Mouse (Mus musculus) CH12F3 (cell line): ENCODE measurements around the gene Ovch2.
"Not testable (repeated sequence)": the region's sequence is repeated elsewhere in the genome, so short reads cannot be mapped to it uniquely, and the experiment has no call there.

ENCODE experiments used
- in situ Hi-C: fragments of 300-500 bp; cut with MboI; formaldehyde crosslinking; loops from 2 replicates; pipeline ENCODE4 v1.14.3; 2020; ENCODE audit warnings: low sequenced_read_pairs

The Ovch2 gene

DNA sequence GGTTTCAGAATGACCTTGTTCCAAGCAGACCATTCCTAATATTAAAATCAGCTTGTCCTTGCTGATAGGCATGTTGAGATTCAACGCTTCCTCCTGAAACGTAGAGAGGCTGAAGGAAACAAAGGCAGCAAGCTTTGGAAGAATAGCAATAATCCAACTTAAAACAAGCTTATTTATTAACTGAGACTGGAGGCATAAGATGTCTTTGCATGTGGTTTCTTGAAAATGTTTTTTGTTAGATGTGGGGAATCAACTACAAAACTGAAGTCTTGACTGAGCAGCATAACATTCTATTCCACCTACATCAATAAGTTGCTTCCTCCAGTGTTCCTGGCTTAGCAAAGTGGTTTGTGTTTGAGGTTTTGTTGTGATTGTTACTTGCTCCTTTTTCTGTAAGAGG lies at the start of gene Ovch2:
Gene Ovch2, minus strand, starts transcription at position 101 of the 400 bp plus-strand sequence.
- in situ Hi-C loops = no loop called here

DNA sequence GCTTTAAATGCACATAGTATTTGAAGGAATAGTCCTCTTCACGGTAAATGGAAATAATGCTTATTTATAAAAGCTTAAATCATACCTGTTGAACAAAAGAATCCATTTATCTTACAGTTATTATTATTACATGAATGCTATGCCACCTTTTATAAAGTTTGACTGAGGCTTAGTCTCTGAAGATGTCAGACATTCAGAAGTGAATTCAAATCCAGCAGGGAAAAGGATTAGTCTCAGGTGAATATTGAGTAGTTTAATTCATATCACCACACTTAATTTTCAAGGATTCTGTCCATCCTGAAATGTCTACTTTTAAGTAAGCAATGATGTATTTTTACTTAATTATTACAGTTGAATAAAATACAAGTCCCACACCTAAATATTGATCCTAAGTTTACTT lies 46.4 kb upstream of the Ovch2 start, which contains the start of gene Olfr470:
Gene Olfr470, minus strand, starts transcription at position 101 of the 400 bp plus-strand sequence.
- in situ Hi-C loops = not testable (repeated sequence)

DNA sequence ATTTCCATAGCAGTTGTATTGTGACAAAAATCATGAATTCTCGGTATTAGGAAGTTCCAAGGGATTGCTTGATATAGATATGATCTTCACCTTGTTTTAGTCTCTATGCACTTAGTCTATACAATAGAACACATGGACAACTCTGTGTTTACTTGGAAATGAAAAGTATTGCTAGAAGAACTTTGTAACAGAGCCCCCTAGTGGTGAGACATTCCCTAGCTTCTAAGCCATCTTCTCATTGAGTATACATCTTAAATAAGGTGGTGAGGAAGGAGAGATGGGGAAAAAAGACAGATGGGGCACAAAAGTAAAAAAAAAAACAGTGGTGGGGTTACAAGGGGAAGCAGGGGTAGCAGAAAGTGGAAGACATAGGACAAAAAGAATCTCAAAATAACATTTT lies 40.7 kb upstream of the Ovch2 start:
- in situ Hi-C loops = no loop called here

DNA sequence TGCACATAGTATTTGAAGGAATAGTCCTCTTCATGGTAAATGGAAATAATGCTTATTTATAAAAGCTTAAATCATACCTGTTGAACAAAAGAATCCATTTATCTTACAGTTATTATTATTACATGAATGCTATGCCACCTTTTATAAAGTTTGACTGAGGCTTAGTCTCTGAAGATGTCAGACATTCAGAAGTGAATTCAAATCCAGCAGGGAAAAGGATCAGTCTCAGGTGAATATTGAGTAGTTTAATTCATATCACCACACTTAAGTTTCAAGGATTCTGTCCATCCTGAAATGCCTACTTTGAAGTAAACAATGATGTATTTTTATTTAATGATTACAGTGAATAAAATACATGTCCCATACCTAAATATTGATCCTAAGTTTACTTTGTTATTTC lies 24.4 kb upstream of the Ovch2 start, which contains the start of gene Olfr469:
Gene Olfr469, minus strand, starts transcription at position 101 of the 400 bp plus-strand sequence.
- in situ Hi-C loops = not testable (repeated sequence)

DNA sequence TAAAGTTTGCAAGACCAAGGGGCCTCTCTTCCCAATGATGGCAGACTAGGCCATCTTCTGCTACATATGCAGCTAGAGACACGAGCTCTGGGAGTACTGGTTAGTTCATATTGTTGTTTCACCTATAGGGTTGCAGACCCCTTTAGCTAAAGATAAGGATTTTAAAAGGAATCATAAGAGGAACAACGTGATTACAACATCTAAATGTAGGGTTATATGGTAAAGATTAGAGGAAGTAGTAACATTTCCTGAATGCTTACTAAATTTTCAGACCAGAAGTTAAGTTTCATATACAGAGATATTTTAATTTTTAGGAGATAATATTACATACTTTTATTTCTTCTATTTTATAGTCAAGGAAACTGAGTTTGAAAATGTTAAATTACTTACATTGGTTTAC lies 22.9 kb upstream of the Ovch2 start:
- in situ Hi-C loops = not testable (repeated sequence)

DNA sequence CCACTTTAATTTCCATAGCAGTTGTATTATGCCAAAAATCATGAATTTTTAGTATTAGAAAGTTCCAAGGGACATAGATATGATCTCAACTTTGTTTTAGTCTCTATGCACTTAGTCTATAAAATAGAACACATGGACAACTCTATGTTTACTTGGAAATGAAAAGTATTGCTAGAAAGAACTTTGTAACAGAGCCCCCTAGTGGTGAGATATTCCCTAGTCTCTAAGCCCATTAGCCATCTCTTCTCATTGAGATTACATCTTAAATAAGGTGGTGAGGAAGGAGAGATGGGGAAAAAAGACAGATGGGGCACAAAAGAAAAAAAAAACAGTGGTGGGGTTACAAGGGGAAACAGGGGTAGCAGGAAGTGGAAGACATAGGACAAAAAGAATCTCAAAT lies 18.4 kb upstream of the Ovch2 start:
- in situ Hi-C loops = no loop called here

DNA sequence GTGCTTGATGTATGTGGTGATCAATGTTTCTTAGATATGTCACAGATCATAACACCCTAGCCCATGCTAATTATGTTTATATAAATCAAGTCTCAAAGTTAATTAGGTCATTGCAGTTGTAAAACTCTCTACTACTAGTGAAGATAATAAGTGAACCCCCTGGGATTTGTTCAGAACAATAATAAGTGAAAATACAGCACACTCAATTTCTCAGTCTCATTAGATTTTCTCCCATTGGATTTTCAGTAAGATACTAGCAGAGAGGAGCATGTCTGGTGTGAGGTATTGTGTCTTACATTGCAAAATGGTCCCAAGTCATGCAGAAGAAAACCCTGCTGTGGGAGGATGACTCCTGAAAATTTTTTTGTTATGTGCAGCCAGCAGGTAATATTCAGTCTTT lies 11.0 kb upstream of the Ovch2 start, which contains the start of gene Olfr467:
Gene Olfr467, plus strand, starts transcription at position 301 of the 400 bp plus-strand sequence.
- in situ Hi-C loops = no loop called here

DNA sequence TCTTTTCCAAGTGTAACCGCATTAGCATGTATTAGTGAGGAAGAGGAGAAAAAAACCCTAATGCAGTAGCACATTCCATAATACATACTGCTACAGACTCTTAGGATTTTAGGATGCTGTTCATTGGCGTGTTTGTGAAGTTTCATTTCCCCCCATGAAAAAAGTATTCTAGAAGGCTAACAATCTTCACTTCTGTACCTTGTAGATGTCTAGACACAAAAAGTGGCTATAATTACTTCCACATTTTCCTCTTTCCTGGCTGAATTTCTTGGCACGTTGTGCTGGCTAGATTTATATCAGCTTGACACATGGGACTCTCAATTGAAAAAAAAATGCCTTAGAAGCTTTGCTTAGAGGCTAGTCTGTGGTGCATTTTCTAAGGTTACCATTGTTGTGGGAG lies 1.1 kb upstream of the Ovch2 start:
- in situ Hi-C loops = no loop called here

DNA sequence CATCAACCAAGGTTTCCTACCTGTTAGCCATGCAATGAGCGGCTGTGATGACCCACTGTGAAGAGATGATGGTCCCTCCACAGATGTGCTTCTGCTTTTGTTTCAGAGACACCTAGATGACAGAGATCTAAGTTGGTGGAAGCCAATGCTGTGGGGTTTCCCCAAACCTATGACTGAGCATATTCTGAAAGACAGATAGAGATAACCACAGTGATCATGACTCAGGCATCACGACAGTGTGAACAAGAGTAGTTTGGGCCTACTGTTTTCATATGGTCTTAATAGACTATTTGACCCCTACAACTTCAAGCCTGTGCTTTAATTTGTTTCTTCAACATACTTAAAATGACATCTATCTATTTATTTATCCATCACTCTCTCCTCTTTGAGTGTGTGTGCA lies 4.5 kb downstream of the Ovch2 start:
- in situ Hi-C loops = no loop called here

DNA sequence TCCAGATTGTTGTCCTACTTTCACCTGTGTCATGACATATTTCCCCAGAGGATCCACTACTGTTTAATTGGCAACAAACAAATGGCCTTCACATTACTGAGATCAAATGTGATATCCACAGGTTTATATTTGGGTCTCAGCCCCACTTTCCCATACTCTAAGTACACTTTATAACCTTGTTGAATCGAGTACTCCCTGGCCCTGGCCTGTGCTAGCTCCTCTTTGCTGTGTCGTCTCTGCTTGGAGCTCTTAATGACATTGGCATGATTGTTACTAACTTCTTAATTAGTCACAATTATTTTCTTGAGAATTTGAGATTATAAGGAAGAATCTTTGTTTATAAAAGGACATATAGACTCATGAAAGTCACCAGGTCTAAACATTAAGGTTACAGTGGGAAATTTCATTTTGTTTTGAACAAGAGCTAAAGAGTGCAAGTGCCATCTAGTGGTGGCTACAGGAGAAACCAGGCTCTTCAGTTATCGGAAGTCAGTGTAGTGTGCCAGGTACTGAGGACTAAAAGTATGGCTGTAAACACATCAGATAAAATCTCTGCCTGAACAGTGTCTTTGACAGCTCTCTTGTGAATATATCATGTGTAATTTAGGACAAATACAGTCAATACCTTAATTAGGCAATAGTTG lies 12.9 kb downstream of the Ovch2 start:
- in situ Hi-C loops = no loop called here

DNA sequence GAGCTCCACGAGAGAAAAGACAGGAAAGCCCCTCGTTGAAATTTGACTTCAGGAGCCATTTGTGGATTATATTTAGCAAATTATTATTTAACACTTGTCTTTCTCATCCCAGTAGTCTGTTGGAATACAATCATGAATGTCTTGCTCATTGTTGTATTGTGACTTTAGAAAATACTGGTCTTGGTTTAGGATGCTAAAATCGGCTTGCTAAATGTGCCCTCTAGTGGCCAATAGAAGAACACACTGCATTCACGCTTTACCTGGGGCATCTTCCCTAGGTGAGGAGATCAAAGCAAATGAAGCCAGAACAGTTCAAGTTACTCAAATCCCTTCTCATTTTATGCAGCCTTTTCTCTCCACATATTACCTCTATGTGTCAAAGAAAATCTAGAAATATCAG lies 21.4 kb downstream of the Ovch2 start:
- in situ Hi-C loops = no loop called here

DNA sequence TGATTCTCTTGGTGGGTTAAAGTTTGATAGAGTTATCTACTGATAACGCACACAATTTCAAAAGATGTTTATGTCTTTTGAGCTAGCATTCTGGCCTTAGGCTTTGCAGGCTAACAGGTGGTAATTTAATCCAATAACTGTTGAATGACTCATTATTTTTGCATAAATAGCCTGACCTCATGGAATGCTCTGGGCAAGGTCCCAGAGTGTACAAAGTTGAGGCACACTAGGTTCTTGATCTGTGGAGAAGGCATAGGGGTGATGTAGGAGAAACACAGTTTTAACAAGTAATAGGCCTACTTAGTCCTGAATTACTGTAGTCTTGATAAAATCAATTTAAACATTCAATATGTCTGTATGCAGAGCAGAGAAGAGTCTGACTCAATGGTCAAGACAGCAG lies 22.8 kb downstream of the Ovch2 start:
- in situ Hi-C loops = no loop called here

DNA sequence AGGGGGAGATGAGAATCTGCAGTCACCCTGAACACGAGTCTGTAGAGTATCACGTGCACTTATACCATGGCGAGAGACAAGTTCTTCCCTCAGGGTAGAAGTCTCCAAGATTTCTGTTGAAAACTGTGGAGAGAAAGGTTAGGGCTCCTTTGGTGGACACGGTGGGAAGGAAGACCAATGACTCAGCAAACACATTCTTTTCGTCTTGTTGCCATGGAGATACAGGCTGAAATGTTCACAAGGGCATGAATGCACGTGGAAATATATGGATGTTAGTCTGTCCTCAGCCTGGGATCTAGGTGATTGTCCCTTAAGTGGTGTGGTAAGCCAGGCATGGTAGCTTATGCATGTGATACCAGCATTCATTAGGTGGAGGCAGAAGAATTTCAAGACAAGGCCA lies 30.2 kb downstream of the Ovch2 start:
- in situ Hi-C loops = loop anchor here (25.0 kb wide), 1 partner anchor 559 kb away; the partner anchor contains the start of gene Rbmxl2

DNA sequence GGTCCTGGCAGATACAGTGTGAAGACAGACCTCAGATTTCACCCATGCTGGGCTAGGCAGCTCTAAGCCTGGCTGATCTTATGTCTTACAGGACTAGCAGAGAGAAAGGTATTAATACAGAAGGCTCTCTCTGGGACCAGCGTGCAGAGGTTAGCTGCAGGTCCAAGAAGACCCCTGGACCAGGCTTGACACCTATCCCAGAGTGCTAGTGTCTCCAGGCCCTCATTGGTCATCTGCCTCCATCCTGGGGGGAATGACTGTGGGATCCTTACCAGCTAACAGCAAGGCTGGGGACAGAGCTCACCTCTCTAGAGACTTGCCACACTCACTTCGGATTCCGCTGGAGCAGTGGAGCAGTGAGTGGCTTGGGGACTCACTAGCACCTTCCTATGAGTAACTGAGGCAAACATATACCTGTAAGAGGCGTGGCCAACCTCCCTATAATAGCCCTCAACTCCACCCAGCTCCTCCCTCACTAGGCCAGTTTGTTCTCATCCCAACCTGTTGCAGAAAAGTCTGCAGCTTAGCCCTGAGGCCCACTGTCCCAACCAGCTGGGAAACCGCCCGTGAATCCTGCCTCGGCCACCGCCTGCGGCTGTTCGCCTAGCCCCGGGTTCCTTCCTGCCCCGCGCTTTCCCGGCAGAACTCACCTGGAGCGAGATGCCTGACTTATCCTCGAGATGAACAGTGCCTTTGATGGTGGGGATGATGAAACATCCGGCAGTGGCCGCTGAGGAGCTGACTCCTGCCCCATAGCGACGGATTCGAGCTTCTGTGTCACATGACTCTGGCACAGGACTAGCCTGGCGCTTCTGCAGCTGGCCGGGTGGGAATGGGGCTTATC lies 43.5 kb downstream of the Ovch2 start, which contains the start of gene Cyb5r2:
Gene Cyb5r2, minus strand, starts transcription at position 725 of the 844 bp plus-strand sequence.
- in situ Hi-C loops = loop anchor here (25.0 kb wide), 1 partner anchor 545 kb away; the partner anchor contains the start of gene Rbmxl2

DNA sequence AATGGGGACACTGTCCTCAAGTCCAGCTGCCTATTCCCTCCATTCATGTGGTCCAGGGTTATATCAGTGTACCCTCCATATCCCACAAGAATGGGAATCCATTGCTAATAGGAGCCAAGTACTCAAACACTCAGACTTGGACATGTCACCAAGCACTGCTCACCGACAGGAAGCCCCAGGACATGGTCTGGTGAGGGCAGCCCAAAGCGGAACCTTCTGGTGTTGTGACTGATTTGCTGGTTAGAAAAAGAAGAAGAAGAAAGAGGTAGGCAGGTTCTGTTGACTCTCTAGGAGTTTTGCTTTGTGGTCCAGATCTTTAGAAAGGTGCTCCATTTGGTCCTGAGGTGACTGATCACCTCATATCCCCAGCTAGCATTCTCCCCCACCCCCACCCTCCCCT lies 44.3 kb downstream of the Ovch2 start:
- in situ Hi-C loops = loop anchor here (25.0 kb wide), 1 partner anchor 544 kb away; the partner anchor contains the start of gene Rbmxl2

DNA sequence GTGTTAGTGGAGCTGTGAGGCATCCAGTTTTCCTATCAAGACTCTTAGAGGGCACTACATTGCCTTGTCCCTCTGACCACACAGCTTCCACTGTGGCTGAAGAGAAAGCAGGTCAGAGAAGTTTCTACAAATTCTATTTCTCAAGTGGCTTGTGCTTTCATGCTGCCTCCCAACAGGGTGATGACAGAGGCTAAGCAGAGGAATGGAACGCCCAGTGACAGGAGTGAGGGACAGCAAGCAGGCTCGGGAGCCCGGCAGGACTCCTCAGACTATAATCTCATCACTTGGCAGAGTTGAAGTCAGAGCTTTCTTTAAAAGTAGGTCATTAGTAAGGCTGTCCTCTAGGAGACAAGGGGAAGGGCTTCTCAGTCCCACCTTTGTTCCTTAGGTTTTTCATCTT lies 45.1 kb downstream of the Ovch2 start:
- in situ Hi-C loops = loop anchor here (25.0 kb wide), 1 partner anchor 544 kb away; the partner anchor contains the start of gene Rbmxl2

DNA sequence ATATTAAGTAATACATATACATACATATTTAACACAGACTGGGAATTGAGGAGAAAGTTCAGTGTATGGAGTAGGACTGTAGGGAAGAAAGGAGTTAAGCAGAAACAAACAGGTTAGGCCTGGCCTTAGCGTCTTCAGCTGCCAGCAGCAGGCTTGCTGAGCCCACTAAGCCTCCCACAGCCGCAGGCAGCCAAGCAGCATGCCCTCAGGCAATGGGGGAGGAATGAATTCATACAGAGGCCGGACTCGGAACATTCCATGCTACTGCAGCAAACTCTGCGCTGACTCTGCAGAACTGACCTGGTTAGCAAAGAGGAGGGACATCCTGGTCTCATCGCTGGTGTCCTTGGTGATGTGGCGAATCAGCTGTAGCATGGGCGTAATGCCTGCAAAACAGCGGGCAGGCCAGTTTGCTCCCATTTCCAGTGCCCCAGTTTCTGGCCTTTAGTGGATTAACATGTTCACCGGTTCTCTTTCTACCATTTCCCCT lies 48.9 kb downstream of the Ovch2 start:
- in situ Hi-C loops = loop anchor here (25.0 kb wide), 1 partner anchor 540 kb away; the partner anchor contains the start of gene Rbmxl2

DNA sequence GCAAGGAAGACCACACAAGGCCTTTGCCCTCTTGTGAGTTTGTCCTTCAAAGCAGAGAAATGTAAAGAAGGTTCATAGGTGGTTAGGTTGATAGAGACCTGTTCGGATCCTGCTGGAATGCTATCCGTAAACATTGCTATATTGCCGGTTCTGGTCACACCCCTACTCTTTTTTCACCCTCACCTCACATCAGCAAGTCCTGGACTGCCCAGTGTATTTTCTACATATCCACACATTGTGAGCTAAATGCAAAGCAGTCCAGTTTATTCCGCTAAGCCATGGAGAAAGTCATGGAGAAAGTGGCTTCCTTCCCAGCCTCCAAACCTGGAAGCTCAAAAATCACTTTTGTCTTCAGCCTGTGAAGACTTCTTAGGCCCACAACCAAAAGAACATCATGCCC lies 51.3 kb downstream of the Ovch2 start:
- in situ Hi-C loops = loop anchor here (25.0 kb wide), 1 partner anchor 537 kb away; the partner anchor contains the start of gene Rbmxl2

DNA sequence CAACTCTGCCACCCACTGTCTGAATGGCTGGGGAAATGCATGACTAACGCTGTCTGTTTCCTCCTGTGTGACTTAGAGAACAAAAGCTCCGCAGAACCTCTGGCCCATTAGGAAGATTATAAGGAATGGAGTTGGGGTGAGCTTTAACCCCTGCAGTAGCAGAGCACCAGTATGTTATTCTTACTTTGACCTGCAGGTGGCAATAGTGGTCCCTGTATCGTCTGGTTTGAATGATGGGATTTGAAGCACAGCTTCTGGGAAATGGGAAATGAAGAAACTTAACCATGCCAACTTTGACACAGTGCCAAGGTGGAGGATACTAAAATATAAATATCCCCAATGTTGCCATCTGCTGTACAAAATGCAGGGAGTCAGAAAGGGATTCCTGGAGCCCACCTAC lies 51.7 kb downstream of the Ovch2 start:
- in situ Hi-C loops = no loop called here

DNA sequence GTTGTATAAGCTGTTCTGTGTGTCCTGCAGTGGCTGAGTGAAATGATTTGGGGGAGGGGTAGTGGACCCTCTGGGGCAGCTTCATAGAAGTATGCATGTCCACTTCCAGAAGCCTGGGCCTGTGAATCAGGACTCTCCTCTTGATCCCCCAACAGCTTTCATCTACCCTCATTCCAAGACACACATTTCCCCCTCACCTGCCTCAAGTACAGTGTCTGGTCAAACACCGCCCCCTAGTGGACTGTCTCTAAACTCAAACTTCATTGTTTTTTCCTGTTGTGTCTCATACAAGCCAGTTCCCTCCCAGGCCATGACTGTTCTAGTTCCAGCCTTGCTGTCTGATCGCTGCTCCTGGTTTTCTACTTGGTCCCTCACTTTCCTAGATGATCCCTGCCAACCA lies 53.1 kb downstream of the Ovch2 start:
- in situ Hi-C loops = no loop called here

DNA sequence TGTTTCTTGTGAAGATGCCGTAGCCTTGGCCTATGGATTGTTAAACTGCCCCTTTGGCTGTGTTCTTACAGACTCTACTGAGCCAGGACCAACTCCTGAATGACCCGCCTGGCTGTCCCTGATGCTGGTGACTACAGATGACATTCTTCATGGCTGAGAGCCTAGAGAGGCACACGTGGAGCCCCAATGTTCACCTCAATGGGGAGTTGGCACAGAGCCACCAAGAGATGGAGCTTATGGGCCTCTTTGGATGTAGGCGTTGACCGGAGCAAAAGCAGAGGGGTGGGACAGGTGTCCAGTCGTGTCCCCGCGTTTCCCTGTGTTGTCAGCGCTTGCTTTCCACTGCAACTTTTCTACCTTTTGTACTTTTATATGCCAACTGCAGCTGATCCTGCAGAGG lies 53.5 kb downstream of the Ovch2 start:
- in situ Hi-C loops = no loop called here
